Mouse (Mus musculus): ENCODE results near the gene Vasp. TPM values are rescaled to one million over a fixed set of nuclear protein-coding genes. Genes with fewer than 3 reads are reported as not detected.
A peak's percentile ranks its signal among the peaks of the same experiment; 100 is the strongest.

Vasp gene
- polyA plus RNA-seq, 1 experiment from 2014 or later, result 62.3 TPM

GRCm38 (mm10) chr7:19270509-19271237, 944 bp downstream of the Vasp start:
- no peaks in the 10 kb centered on the region for H3K9me3 ChIP-seq (ENCODE audit: control insufficient read depth, low read length)
- H3K36me3 ChIP-seq (ENCODE audit: control insufficient read depth, insufficient read depth, low read length), result peaks cover 2% of the 10 kb centered on the region; the same call in 1 of the 2 replicates
- H3K27ac ChIP-seq (replicated peaks; ENCODE audit: low read depth, low read length), result peak overlapping the region; percentile 70
- 2% methylated on average over 19 of the region's 21 CpGs for WGBS
- DNase-seq (ENCODE audit: low spot score) (peak; percentile 52), ATAC-seq (ENCODE audit: insufficient number of reproducible peaks, low FRiP score, low TSS enrichment, low read depth) (no peak)
- H3K9ac ChIP-seq (ENCODE audit: low read length), result peak overlapping the region; percentile 70
- peaks cover 22% of the 10 kb centered on the region for H3K4me1 ChIP-seq (ENCODE audit: control insufficient read depth, insufficient read depth, low read length)
- peak overlapping the region; percentile 89 for H3K4me3 ChIP-seq (ENCODE audit: low read depth, low read length)
- H3K27me3 ChIP-seq (ENCODE audit: control insufficient read depth, insufficient read depth, low read length), result no peaks in the 10 kb centered on the region
- peak overlapping the region; percentile 99 for H3K4me2 ChIP-seq (ENCODE audit: low read depth, severe bottlenecking)

GRCm38 (mm10) chr7:19269721-19270441, 1.7 kb downstream of the Vasp start:
- peaks cover 22% of the 10 kb centered on the region for H3K4me1 ChIP-seq (ENCODE audit: control insufficient read depth, insufficient read depth, low read length)
- DNase-seq (ENCODE audit: low spot score), result peak; percentile 61
- H3K4me3 ChIP-seq (ENCODE audit: low read depth, low read length), result peak overlapping the region; percentile 89
- no peak for ATAC-seq (ENCODE audit: insufficient number of reproducible peaks, low FRiP score, low TSS enrichment, low read depth)
- WGBS, result under 1% methylated on average over 19 of the region's 19 CpGs
- peak overlapping the region; percentile 70 for H3K27ac ChIP-seq (replicated peaks; ENCODE audit: low read depth, low read length)
- H3K4me2 ChIP-seq (ENCODE audit: low read depth, severe bottlenecking), result peak overlapping the region; percentile 99
- no peaks in the 10 kb centered on the region for H3K9me3 ChIP-seq (ENCODE audit: control insufficient read depth, low read length)
- H3K36me3 ChIP-seq (ENCODE audit: control insufficient read depth, insufficient read depth, low read length), result peaks cover 2% of the 10 kb centered on the region; the same call in 1 of the 2 replicates
- H3K27me3 ChIP-seq (ENCODE audit: control insufficient read depth, insufficient read depth, low read length), result no peaks in the 10 kb centered on the region
- H3K9ac ChIP-seq (ENCODE audit: low read length), result peak overlapping the region; percentile 48

GRCm38 (mm10) chr7:19268993-19269681, 2.5 kb downstream of the Vasp start:
- Histone ChIP-seq H3K9me3 (ENCODE audit: control insufficient read depth, low read length) (no peaks in the 10 kb centered on the region), H3K27me3 (ENCODE audit: control insufficient read depth, insufficient read depth, low read length) (no peaks in the 10 kb centered on the region), H3K9ac (ENCODE audit: low read length) (peak overlapping the region; percentile 48), H3K4me2 (ENCODE audit: low read depth, severe bottlenecking) (peak overlapping the region; percentile 99), H3K36me3 (ENCODE audit: control insufficient read depth, insufficient read depth, low read length) (peaks cover 9% of the 10 kb centered on the region), H3K4me1 (ENCODE audit: control insufficient read depth, insufficient read depth, low read length) (peaks cover 22% of the 10 kb centered on the region), H3K4me3 (ENCODE audit: low read depth, low read length) (peak overlapping the region; percentile 89), H3K27ac (replicated peaks; ENCODE audit: low read depth, low read length) (peak overlapping the region; percentile 70)
- ATAC-seq (ENCODE audit: insufficient number of reproducible peaks, low FRiP score, low TSS enrichment, low read depth), result no peak
- 36% methylated on average over 10 of the region's 10 CpGs for WGBS
- DNase-seq (ENCODE audit: low spot score), result no peak

- H3K4me2 ChIP-seq (ENCODE audit: low read depth, severe bottlenecking), result no peak overlapping the region
- no peak for ATAC-seq (ENCODE audit: insufficient number of reproducible peaks, low FRiP score, low TSS enrichment, low read depth)
- no peak overlapping the region for H3K27ac ChIP-seq (replicated peaks; ENCODE audit: low read depth, low read length)
- H3K4me1 ChIP-seq (ENCODE audit: control insufficient read depth, insufficient read depth, low read length), result peaks cover 22% of the 10 kb centered on the region
- H3K9me3 ChIP-seq (ENCODE audit: control insufficient read depth, low read length), result no peaks in the 10 kb centered on the region
- H3K9ac ChIP-seq (ENCODE audit: low read length), result peak overlapping the region; percentile 22; the same call in 1 of the 2 replicates
- H3K36me3 ChIP-seq (ENCODE audit: control insufficient read depth, insufficient read depth, low read length), result peaks cover 16% of the 10 kb centered on the region
- no peak for DNase-seq (ENCODE audit: low spot score)
- WGBS, result 73% methylated on average over 10 of the region's 10 CpGs
- H3K27me3 ChIP-seq (ENCODE audit: control insufficient read depth, insufficient read depth, low read length), result no peaks in the 10 kb centered on the region
- 0 out of 2 replicates have a peak overlapping the region, but pooled peaks have one; percentile 8 for H3K4me3 ChIP-seq (ENCODE audit: low read depth, low read length)
Measured at GRCm38 (mm10) chr7:19267051-19267450, 4.6 kb downstream of the Vasp start.

GRCm38 (mm10) chr7:19265928-19266822, 5.4 kb downstream of the Vasp start:
- 78% methylated on average over 10 of the region's 10 CpGs for WGBS
- no peak overlapping the region for H3K4me2 ChIP-seq (ENCODE audit: low read depth, severe bottlenecking)
- H3K9me3 ChIP-seq (ENCODE audit: control insufficient read depth, low read length), result no peaks in the 10 kb centered on the region
- H3K27ac ChIP-seq (replicated peaks; ENCODE audit: low read depth, low read length), result no peak overlapping the region
- H3K4me3 ChIP-seq (ENCODE audit: low read depth, low read length), result no peak overlapping the region
- H3K27me3 ChIP-seq (ENCODE audit: control insufficient read depth, insufficient read depth, low read length), result no peaks in the 10 kb centered on the region
- no peak overlapping the region for H3K9ac ChIP-seq (ENCODE audit: low read length)
- no peak for DNase-seq (ENCODE audit: low spot score)
- no peak for ATAC-seq (ENCODE audit: insufficient number of reproducible peaks, low FRiP score, low TSS enrichment, low read depth)
- H3K36me3 ChIP-seq (ENCODE audit: control insufficient read depth, insufficient read depth, low read length), result peaks cover 16% of the 10 kb centered on the region
- peaks cover 22% of the 10 kb centered on the region for H3K4me1 ChIP-seq (ENCODE audit: control insufficient read depth, insufficient read depth, low read length)

GRCm38 (mm10) chr7:19265147-19265546, 6.5 kb downstream of the Vasp start:
- Histone ChIP-seq H3K4me3 (ENCODE audit: low read depth, low read length) (0 out of 2 replicates have a peak overlapping the region, but pooled peaks have one; percentile 6), H3K4me1 (ENCODE audit: control insufficient read depth, insufficient read depth, low read length) (peaks cover 15% of the 10 kb centered on the region), H3K36me3 (ENCODE audit: control insufficient read depth, insufficient read depth, low read length) (peaks cover 23% of the 10 kb centered on the region), H3K27ac (replicated peaks; ENCODE audit: low read depth, low read length) (no peak overlapping the region), H3K4me2 (ENCODE audit: low read depth, severe bottlenecking) (no peak overlapping the region), H3K27me3 (ENCODE audit: control insufficient read depth, insufficient read depth, low read length) (no peaks in the 10 kb centered on the region), H3K9ac (ENCODE audit: low read length) (no peak overlapping the region), H3K9me3 (ENCODE audit: control insufficient read depth, low read length) (no peaks in the 10 kb centered on the region)
- no peak for DNase-seq (ENCODE audit: low spot score)
- no peak for ATAC-seq (ENCODE audit: insufficient number of reproducible peaks, low FRiP score, low TSS enrichment, low read depth)
- WGBS, result 46% methylated on average over 7 of the region's 7 CpGs

GRCm38 (mm10) chr7:19258336-19258735, 13.3 kb downstream of the Vasp start:
- no peaks in the 10 kb centered on the region for H3K27me3 ChIP-seq (ENCODE audit: control insufficient read depth, insufficient read depth, low read length)

More at GRCm38 (mm10) chr7:19258336-19258735, 13.3 kb downstream of the Vasp start:
- Histone ChIP-seq H3K27ac (replicated peaks; ENCODE audit: low read depth, low read length) (no peak overlapping the region), H3K9me3 (ENCODE audit: control insufficient read depth, low read length) (no peaks in the 10 kb centered on the region), H3K36me3 (ENCODE audit: control insufficient read depth, insufficient read depth, low read length) (peaks cover 28% of the 10 kb centered on the region; the same call in 1 of the 2 replicates), H3K4me2 (ENCODE audit: low read depth, severe bottlenecking) (no peak overlapping the region), H3K4me3 (ENCODE audit: low read depth, low read length) (no peak overlapping the region), H3K9ac (ENCODE audit: low read length) (no peak overlapping the region), H3K4me1 (ENCODE audit: control insufficient read depth, insufficient read depth, low read length) (no peaks in the 10 kb centered on the region)
- no peak for DNase-seq (ENCODE audit: low spot score)
- no peak for ATAC-seq (ENCODE audit: insufficient number of reproducible peaks, low FRiP score, low TSS enrichment, low read depth)
- 75% methylated on average over 3 of the region's 3 CpGs for WGBS
